Mouse (Mus musculus): Measurements from ENCODE around the gene Unc50.

- TF ChIP-seq CTCF (IDR thresholded peaks at IDR 0.05; ENCODE audit: control insufficient read depth, insufficient read depth, insufficient replicate concordance, low read depth, low read length) (no peak), POLR2A (IDR thresholded peaks at IDR 0.05; ENCODE audit: control insufficient read depth, low read depth, low read length) (no peak)
Observed at GRCm38 (mm10) chr1:37415394-37415793, 14.5 kb upstream of the Unc50 start.
